Mouse (Mus musculus) hindbrain, embryonic 10.5 days (tissue): ENCODE results near the gene Gm5737. TPM values are rescaled to one million over a fixed set of nuclear protein-coding genes. Genes with fewer than 3 reads are reported as not detected.
A peak's percentile ranks its signal among the peaks of the same experiment; 100 is the strongest.

Experiments used
- DNase-seq: peaks from one replicate; pipeline ENCODE4 v3.0.0-alpha.2; 2017; ENCODE audit warnings: low spot score
- H3K27ac ChIP-seq: fragments of 300-500 bp; sonication (generic); 2 replicates; pipeline ENCODE4 v1.5.1; 2016; ENCODE audit warnings: mild to moderate bottlenecking, moderate library complexity
- H3K27me3 ChIP-seq: fragments of 300-500 bp; sonication (generic); 2 replicates; pipeline ENCODE4 v1.6.1; 2016; ENCODE audit warnings: mild to moderate bottlenecking; ENCODE audit not compliant: poor library complexity, insufficient read depth, severe bottlenecking
- H3K36me3 ChIP-seq: fragments of 300-500 bp; sonication (generic); 2 replicates; pipeline ENCODE4 v1.6.1; 2016; ENCODE audit warnings: mild to moderate bottlenecking, moderate library complexity
- H3K4me1 ChIP-seq: fragments of 300-500 bp; sonication (generic); replicated peaks from 2 replicates; pipeline ENCODE4 v1.6.1; 2016; ENCODE audit warnings: mild to moderate bottlenecking
- H3K4me3 ChIP-seq: fragments of 300-500 bp; sonication (generic); 2 replicates; pipeline ENCODE4 v1.5.1; 2016; ENCODE audit warnings: mild to moderate bottlenecking, moderate library complexity
- H3K9me3 ChIP-seq: fragments of 300-500 bp; sonication (generic); 2 replicates; pipeline ENCODE4 v1.6.1; 2016; ENCODE audit warnings: mild to moderate bottlenecking, moderate library complexity
- WGBS: fragments of 180-500 bp; shearing (Covaris S2); methylation state at CpG from one replicate; pipeline ENCODE4 v1.1.7; 2016; 5-methylcytosine and 5-hydroxymethylcytosine counted together
- polyA plus RNA-seq: library from polyadenylated mRNA; unstranded; fragments of >200 nt; fragmentation: Nextera tagmentation; extraction: Ambion mirVana; gene quantifications from 2 replicates; pipeline ENCODE4 v1.2.1, GENCODE M21; 2016

Gm5737 gene
- polyA plus RNA-seq, 1 experiment from 2014 or later: not detected

GRCm38 (mm10) chr7:120830431-120831381 lies 18.5 kb downstream of the Gm5737 start:
- Histone ChIP-seq H3K4me3 (peak overlapping the region; percentile 73), H3K27ac (peak overlapping the region; percentile 74), H3K4me1 (peaks cover 25% of the 10 kb centered on the region), H3K9me3 (no peaks in the 10 kb centered on the region), H3K27me3 (peaks cover 52% of the 10 kb centered on the region), H3K36me3 (no peaks in the 10 kb centered on the region)
- DNase-seq: peak; percentile 65
- 2% methylated on average over 46 of the region's 46 CpGs for WGBS

GRCm38 (mm10) chr7:120834426-120834825 lies 22.3 kb downstream of the Gm5737 start:
- Histone ChIP-seq H3K36me3 (no peaks in the 10 kb centered on the region), H3K27me3 (peaks cover 50% of the 10 kb centered on the region), H3K4me3 (peak overlapping the region; percentile 61), H3K4me1 (peaks cover 30% of the 10 kb centered on the region), H3K27ac (0 out of 2 replicates have a peak overlapping the region, but pooled peaks have one; percentile 53), H3K9me3 (no peaks in the 10 kb centered on the region)
- no peak for DNase-seq
- WGBS: 61% methylated on average over 6 of the region's 6 CpGs

GRCm38 (mm10) chr7:120834863-120835372 lies 22.8 kb downstream of the Gm5737 start:
- DNase-seq: peak; percentile 68
- Histone ChIP-seq H3K4me1 (peaks cover 30% of the 10 kb centered on the region), H3K9me3 (no peaks in the 10 kb centered on the region), H3K27ac (peak overlapping the region; percentile 53), H3K36me3 (no peaks in the 10 kb centered on the region), H3K27me3 (peaks cover 45% of the 10 kb centered on the region), H3K4me3 (peak overlapping the region; percentile 61)
- WGBS: 21% methylated on average over 14 of the region's 14 CpGs

- peaks cover 23% of the 10 kb centered on the region for H3K4me1 ChIP-seq
- peak overlapping the region; percentile 78 for H3K27ac ChIP-seq
- H3K36me3 ChIP-seq: no peaks in the 10 kb centered on the region
- DNase-seq: peak; percentile 92
- WGBS: 1% methylated on average over 41 of the region's 41 CpGs
- H3K9me3 ChIP-seq: no peaks in the 10 kb centered on the region
- H3K4me3 ChIP-seq: peak overlapping the region; percentile 61
- H3K27me3 ChIP-seq: peaks cover 37% of the 10 kb centered on the region
Measured at GRCm38 (mm10) chr7:120835449-120836359, 23.5 kb downstream of the Gm5737 start.

- 4% methylated on average over 12 of the region's 12 CpGs for WGBS
- Histone ChIP-seq H3K4me3 (peak overlapping the region; percentile 61), H3K27me3 (peaks cover 30% of the 10 kb centered on the region), H3K4me1 (peaks cover 16% of the 10 kb centered on the region), H3K27ac (peak overlapping the region; percentile 78), H3K9me3 (no peaks in the 10 kb centered on the region), H3K36me3 (no peaks in the 10 kb centered on the region)
- peak; percentile 56 for DNase-seq
Measured at GRCm38 (mm10) chr7:120836361-120836760, 24.2 kb downstream of the Gm5737 start.

GRCm38 (mm10) chr7:120838436-120839160 lies 26.4 kb downstream of the Gm5737 start:
- Histone ChIP-seq H3K27ac (peak overlapping the region; percentile 29; the same call in 1 of the 2 replicates), H3K9me3 (no peaks in the 10 kb centered on the region), H3K36me3 (no peaks in the 10 kb centered on the region), H3K27me3 (0 out of 2 replicates have a peak, but pooled peaks cover 8% of the 10 kb centered on the region), H3K4me1 (peaks cover 26% of the 10 kb centered on the region), H3K4me3 (no peak overlapping the region)
- no peak for DNase-seq
- 79% methylated on average over 5 of the region's 5 CpGs for WGBS

GRCm38 (mm10) chr7:120839786-120840185 lies 27.6 kb downstream of the Gm5737 start:
- Histone ChIP-seq H3K4me1 (peaks cover 30% of the 10 kb centered on the region), H3K27ac (no peak overlapping the region), H3K9me3 (no peaks in the 10 kb centered on the region), H3K4me3 (no peak overlapping the region), H3K36me3 (no peaks in the 10 kb centered on the region), H3K27me3 (peaks cover 11% of the 10 kb centered on the region)
- no peak for DNase-seq
- WGBS: 64% methylated on average over 2 of the region's 2 CpGs

GRCm38 (mm10) chr7:120842345-120843036 lies 30.3 kb downstream of the Gm5737 start, which contains the start of gene Eef2k:
Gene Eef2k (plus strand): TSS chr7:120842831.
- peak within 1 kb of the TSS; percentile 93 for H3K27ac ChIP-seq
- peak; percentile 90 for DNase-seq
- 0 out of 2 replicates have a peak, but pooled peaks cover 5% of the 10 kb centered on the region for H3K36me3 ChIP-seq
- no peaks in the 10 kb centered on the region for H3K9me3 ChIP-seq
- peak within 1 kb of the TSS; percentile 85 for H3K4me3 ChIP-seq
- H3K27me3 ChIP-seq: peaks cover 27% of the 10 kb centered on the region
- WGBS: 4% methylated on average over 35 of the region's 35 CpGs
- H3K4me1 ChIP-seq: peaks cover 28% of the 10 kb centered on the region

GRCm38 (mm10) chr7:120843037-120843621 lies 31.0 kb downstream of the Gm5737 start:
- H3K36me3 ChIP-seq: 0 out of 2 replicates have a peak, but pooled peaks cover 5% of the 10 kb centered on the region
- H3K27ac ChIP-seq: peak overlapping the region; percentile 93
- H3K9me3 ChIP-seq: no peaks in the 10 kb centered on the region
- H3K4me3 ChIP-seq: peak overlapping the region; percentile 85
- peaks cover 27% of the 10 kb centered on the region for H3K27me3 ChIP-seq
- under 1% methylated on average over 40 of the region's 40 CpGs for WGBS
- H3K4me1 ChIP-seq: peaks cover 28% of the 10 kb centered on the region
- peak; percentile 81 for DNase-seq

GRCm38 (mm10) chr7:120843852-120844435 lies 31.8 kb downstream of the Gm5737 start:
- WGBS: under 1% methylated on average over 16 of the region's 16 CpGs
- Histone ChIP-seq H3K27me3 (peaks cover 27% of the 10 kb centered on the region), H3K4me3 (peak overlapping the region; percentile 85), H3K36me3 (0 out of 2 replicates have a peak, but pooled peaks cover 5% of the 10 kb centered on the region), H3K9me3 (no peaks in the 10 kb centered on the region), H3K27ac (peak overlapping the region; percentile 93), H3K4me1 (peaks cover 28% of the 10 kb centered on the region)
- DNase-seq: no peak

GRCm38 (mm10) chr7:120844689-120845088 lies 32.5 kb downstream of the Gm5737 start:
- peak overlapping the region; percentile 85 for H3K4me3 ChIP-seq
- WGBS: 3% methylated on average over 9 of the region's 9 CpGs
- H3K27ac ChIP-seq: peak overlapping the region; percentile 93; the same call in 1 of the 2 replicates
- H3K4me1 ChIP-seq: peaks cover 28% of the 10 kb centered on the region
- DNase-seq: peak; percentile 12
- H3K9me3 ChIP-seq: no peaks in the 10 kb centered on the region
- 0 out of 2 replicates have a peak, but pooled peaks cover 5% of the 10 kb centered on the region for H3K36me3 ChIP-seq
- H3K27me3 ChIP-seq: peaks cover 27% of the 10 kb centered on the region
